Mouse (Mus musculus): ENCODE data around the gene Cyp2d22.

GRCm38 (mm10) chr15:82342543-82342935 lies 37.5 kb downstream of the Cyp2d22 start:
- TF ChIP-seq CTCF (IDR thresholded peaks at IDR 0.05; ENCODE audit: control insufficient read depth, insufficient read depth, low read length) (no peak), POLR2A (IDR thresholded peaks at IDR 0.05; ENCODE audit: borderline replicate concordance, control insufficient read depth, low read depth, low read length) (no peak)

All from bone marrow, adult 2 months (tissue).